Mouse (Mus musculus) Muller cell, postnatal 12 days (primary cell): ENCODE measurements around the gene Efcab5.
A peak's percentile ranks its signal among the peaks of the same experiment; 100 is the strongest.
"Not testable (repeated sequence)": the region's sequence is repeated elsewhere in the genome, so short reads cannot be mapped to it uniquely, and the experiment has no call there.

ENCODE experiments used
- DNase-seq: peaks from one replicate; pipeline ENCODE4 v3.0.0-alpha.2; 2015; ENCODE audit errors: inconsistent ontology term

Efcab5 gene

GRCm38 (mm10) chr11:77096581-77096980 is 92.2 kb downstream of the Efcab5 start:
- no peak for DNase-seq

DNA sequence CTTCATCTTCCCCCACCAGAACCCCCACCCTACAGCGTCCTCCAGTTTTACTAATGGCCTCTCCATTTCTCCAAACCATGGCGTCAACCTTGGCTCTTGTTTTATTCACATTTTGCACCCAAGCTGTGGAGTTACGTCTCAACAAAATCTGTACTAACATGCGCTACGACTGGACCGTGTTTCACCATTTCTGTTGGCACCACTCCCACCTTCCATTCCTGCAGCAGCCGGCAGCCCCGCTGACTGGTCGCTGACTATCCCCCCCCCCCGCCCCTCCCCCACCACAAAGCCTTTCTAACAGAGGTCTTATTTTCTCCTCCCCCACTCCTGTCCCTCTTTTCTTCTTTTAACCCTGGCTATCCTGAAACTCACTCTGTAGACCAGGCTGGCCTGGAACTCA is 93.6 kb downstream of the Efcab5 start:
- DNase-seq: no peak

DNA sequence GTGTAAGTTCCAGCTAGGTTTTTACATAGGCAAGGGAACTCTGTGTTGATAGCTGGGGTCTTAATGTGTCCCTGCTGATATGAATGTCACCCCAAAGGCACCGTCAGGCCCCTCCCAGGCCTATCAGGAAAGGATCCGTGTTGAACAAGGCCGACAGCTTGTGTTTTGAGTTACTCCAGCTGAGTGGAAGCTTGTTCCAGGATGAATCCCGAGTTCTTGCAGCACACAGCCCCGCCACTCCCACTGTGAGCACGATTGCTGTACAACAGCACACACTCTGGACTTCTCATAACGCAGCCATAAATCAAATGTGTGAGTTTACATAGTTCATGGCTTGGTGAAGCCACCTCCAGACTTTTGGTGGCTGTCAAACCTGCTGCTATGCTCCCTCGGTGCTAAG is 94.6 kb downstream of the Efcab5 start:
- no peak for DNase-seq

DNA sequence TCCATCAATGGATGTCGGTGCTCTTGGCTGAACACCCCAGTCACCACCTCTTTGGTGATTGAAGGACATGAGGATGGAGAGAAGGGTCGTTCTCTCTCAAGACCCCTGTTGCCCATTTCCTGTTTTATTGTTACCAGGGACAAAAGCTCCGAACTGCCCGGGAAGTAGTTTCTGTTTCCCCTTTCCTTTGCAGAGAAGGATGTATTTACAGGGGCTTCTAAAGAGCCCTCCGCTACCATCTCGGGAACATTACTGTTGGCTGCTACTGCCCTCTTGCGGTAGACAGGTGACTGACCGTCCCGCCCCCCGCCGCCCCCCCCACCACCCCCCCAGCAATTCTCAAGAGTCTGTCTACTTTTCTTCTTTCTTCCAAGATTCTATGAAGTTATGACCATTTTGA is 95.6 kb downstream of the Efcab5 start:
- peak; percentile 37 for DNase-seq

DNA sequence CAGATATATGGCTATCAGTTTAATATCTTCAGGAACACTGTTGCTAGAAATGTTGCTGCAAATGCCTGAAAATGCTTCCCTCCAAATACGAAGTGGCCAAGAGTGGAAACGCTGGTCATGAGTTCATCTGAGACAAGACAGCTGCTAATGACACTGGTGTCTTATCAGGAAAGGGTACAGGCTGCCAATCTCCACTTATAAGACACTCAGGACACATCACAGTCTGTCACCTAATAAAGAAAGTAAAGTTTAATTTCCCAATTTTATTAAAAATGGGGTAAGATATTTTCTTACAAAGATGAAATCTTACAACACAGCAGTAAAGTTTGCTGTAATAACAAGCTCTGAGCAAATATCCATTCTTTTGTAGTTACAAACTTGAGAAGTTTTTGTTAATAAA is 99.6 kb downstream of the Efcab5 start:
- DNase-seq: no peak

- no peak for DNase-seq
Measured at GRCm38 (mm10) chr11:77087004-77087403, 101.8 kb downstream of the Efcab5 start.

DNA sequence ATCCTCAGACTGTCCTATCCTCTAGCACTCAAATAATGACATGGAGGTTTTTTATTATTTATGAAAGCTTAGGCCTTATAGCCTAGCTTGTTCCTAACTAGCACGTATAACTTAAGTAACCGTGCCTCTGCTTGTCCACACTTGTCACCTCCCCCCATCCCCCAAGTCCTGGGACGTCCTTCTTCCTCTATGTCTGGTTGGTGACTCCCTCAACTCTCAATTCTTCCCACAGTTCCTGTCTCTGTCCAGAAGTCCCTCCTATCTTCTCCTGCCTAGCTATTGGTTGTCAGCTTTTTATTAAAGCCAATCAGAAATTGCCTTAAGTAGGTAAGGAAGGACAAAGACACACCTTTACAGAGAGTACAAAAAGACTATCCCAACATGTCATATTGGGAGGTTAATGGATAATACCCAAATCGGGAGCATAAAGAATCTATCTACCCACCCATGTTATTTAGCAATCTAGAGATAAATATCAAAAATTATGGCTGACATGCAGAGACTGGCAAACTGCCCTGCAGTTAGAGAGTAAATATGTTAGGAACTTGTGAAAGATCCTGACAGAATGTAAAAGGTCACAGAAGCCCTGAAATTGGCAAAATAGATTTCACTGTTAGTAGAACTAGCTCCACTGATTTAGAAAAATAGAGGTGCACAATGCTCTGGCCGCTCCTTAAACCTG is 104.6 kb downstream of the Efcab5 start:
- no peak for DNase-seq

- no peak for DNase-seq
Measured at GRCm38 (mm10) chr11:77079361-77079760, 109.4 kb downstream of the Efcab5 start.

- DNase-seq: peak; percentile 87
Measured at GRCm38 (mm10) chr11:77078273-77079134, 110.3 kb downstream of the Efcab5 start, which contains the start of gene Nsrp1. Gene Nsrp1 (minus strand): TSS chr11:77078435.

DNA sequence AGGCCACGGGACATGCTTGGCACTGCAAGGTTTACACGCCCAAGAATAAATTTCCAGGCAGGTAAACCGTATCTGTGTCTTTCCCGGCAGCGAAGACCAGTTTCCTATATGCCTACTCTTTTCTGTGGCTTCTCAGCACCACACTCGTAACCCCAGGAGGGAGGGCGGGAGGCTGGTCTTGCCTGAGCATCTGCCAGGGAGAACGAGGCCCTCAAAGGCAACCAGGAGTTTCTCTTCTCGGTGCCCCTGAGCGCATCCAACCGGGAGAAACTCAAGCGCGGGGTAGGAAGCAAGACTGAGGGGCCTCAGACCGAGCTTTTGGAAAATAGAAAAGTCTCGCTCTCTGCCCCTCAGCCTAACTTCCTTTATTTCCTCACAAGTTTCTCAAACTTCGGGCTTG is 111.0 kb downstream of the Efcab5 start:
- no peak for DNase-seq

- DNase-seq: not testable (repeated sequence)
Measured at GRCm38 (mm10) chr11:77077331-77077730, 111.4 kb downstream of the Efcab5 start.

DNA sequence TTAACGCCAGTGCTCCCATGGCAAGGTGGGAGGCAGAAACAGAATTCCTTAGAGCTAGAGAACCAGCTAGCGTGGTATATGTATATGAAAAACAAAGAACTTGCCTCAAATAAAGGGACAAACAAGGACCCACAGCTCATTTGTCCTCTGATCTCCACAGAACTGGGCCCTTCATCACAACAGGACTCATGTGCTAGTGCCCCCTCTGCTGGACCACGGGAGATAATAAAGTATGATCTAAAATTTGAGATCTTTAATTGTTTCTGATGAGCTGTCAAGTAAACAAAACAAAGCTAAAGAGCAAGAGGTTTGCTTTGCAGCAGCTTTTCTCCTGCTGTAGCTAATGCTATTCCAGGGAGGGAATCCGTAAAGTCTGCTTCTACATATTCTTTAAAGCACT is 118.0 kb downstream of the Efcab5 start:
- no peak for DNase-seq

DNA sequence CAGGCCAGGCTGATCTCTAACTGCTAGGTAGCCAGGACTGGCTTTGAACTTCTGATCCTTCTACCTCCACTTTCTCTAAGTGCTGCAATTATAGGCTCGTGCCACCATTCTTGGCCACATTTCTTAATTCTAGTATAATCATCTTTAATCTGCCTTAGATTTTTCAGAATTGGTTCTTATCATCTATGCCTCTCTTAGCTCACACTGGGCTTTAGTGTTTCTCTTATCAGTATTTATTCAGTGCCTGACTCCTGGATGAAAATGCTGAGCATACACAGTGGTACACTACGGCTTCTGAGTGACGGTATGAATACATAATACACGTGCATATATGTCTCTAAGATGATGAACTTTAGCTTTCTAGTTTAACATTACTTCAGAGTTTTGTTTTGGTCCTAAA is 119.9 kb downstream of the Efcab5 start:
- no peak for DNase-seq

DNA sequence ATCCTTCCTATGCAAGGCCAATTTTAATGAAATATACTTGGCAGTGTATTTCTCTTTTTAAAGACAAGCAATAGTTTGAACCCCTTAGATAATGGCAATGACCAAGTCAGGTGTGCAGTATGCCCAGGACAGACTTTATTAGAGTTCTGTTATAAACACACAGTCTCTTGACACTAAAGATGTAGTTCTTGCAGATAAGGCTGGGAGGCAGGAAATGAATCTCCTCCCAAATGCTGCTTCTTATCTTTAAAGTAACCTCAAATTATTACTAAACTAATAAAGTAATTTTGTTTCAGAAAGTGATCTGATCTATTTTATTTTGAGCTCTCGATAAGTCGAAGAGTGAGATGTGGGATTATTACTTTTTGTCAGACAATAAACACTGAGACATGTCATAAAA is 125.4 kb downstream of the Efcab5 start:
- DNase-seq: no peak

DNA sequence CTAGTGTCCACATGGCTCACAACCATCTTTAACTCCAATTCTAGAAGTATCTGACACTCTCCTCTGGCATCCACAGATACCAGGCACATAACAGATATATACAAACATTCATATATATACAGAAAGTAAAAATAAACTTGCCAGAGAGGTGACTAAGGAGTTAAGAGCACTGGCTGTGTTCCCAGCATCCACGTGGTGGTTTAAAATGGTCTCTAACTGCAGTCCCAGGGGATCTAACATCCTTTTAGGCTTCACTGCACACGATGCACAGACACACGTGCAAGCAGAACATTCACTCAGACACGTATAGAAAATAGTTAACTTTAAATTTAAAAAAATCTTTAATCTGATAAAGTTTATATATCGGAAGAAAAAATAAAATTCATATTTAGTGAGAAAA is 126.8 kb downstream of the Efcab5 start:
- no peak for DNase-seq

GRCm38 (mm10) chr11:77042816-77043215 is 146.0 kb downstream of the Efcab5 start:
- DNase-seq: no peak

GRCm38 (mm10) chr11:77041891-77042290 is 146.9 kb downstream of the Efcab5 start:
- no peak for DNase-seq
